Mouse (Mus musculus): ENCODE results near the gene Osmr. TPM values are rescaled to one million over a fixed set of nuclear protein-coding genes. Genes with fewer than 3 reads are reported as not detected.

The Osmr gene
- polyA plus RNA-seq (2017; shearing (Covaris generic)) = 0.60 TPM

GRCm38 (mm10) chr15:6874601-6875019 is at the start of gene Osmr:
Osmr (minus strand) TSS chr15:6874969.

Other genes starting within 250 kb of the Osmr start
- gene Rictor, start 166.6 kb downstream of the Osmr start, polyA plus RNA-seq (2017; shearing (Covaris generic)) = 116 TPM
- 0.11 TPM for gene Lifr, start 215.6 kb upstream of the Osmr start, polyA plus RNA-seq (2017; shearing (Covaris generic))

All from effector memory CD4-positive, alpha-beta T cell, adult 7 months (primary cell).